9 mouse cellular contexts compared by ENCODE assay signal in the genomic region with DNA sequence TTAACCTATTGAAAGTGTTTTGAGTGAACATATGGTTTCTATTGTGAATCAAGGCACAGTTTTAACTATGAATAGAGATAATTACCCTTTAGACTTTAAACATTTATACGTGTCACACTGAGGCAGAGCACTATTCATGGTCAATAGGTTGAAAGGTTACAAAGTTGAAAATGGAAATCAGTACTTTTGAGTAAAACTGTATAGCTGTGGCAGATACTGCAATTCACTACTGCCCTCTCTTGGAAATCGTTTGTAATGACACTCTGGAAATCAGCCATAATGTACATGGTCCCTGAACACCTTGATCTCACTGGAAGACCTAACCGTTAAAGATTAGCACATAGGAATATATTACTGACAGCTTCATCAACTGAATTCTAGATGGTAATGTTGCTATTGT.
DNase-seq lines count a peak whose midpoint lies in the region; ATAC-seq and TF ChIP-seq lines count a peak whose summit lies in the region.
"Had no signal": no experiment of that assay in that cellular context is flagged by ENCODE, and none has a peak within 500 bp of the region (broad histone marks: within the 10 kb centered on the region; RNA-seq: fewer than 3 reads in every experiment).

No protein-coding gene starts in this region.

- no peak for TF ChIP-seq POLR2A in cortical plate, adult 2 months (IDR thresholded peaks at IDR 0.05; ENCODE audit: extremely low read depth, insufficient read depth, low read length)

- H3K27ac ChIP-seq in cortical plate, adult 2 months (ENCODE audit: insufficient read depth, low read length) = no peak overlapping the region
- H3K27ac ChIP-seq: embryonic facial prominence, embryonic 12.5 days had no signal

- peak; percentile 35; the same call in 1 of the 2 replicates for TF ChIP-seq CTCF in cortical plate, adult 2 months (IDR thresholded peaks at IDR 0.05; ENCODE audit: extremely low read depth, insufficient read depth, low read length)

- H3K4me1 ChIP-seq in cortical plate, adult 2 months (ENCODE audit: control insufficient read depth, insufficient read depth, low read length) = no peaks in the 10 kb centered on the region
- H3K4me1 ChIP-seq: embryonic facial prominence, embryonic 12.5 days had no signal

- peak; percentile 94 for ATAC-seq in megakaryocyte progenitor cell, adult 5-6 weeks (replicated peaks; ENCODE audit: poor library complexity)

- H3K4me3 ChIP-seq in cortical plate, adult 2 months (ENCODE audit: insufficient read depth, low read length) = no peak overlapping the region
- H3K4me3 ChIP-seq: embryonic facial prominence, embryonic 12.5 days; myocyte had no signal

- DNase-seq in left cerebral cortex, adult 11 months (ENCODE audit: low spot score) = peak; percentile 3
- DNase-seq in left cerebral cortex, adult 18-20 months (ENCODE audit: low spot score in 2 of 2) = no peak
- peak; percentile 36 for DNase-seq in Muller cell, postnatal 12 days (ENCODE audit: inconsistent ontology term)
- DNase-seq in frontal cortex, postnatal 14 days (ENCODE audit: low spot score in 2 of 2) = no peak
- DNase-seq in spleen, adult 18-20 months = no peak

Comparison
In these comparisons a context has a peak if more than half of its experiments do, and no peak if none do; other contexts are left out.
1. DNase-seq: peak in left cerebral cortex, adult 11 months (single experiment) and Muller cell, postnatal 12 days (single experiment); none in left cerebral cortex, adult 18-20 months (0 of 2), frontal cortex, postnatal 14 days (0 of 2) and spleen, adult 18-20 months (0 of 2).